Mouse (Mus musculus): ENCODE data around the gene Mospd1.

DNA sequence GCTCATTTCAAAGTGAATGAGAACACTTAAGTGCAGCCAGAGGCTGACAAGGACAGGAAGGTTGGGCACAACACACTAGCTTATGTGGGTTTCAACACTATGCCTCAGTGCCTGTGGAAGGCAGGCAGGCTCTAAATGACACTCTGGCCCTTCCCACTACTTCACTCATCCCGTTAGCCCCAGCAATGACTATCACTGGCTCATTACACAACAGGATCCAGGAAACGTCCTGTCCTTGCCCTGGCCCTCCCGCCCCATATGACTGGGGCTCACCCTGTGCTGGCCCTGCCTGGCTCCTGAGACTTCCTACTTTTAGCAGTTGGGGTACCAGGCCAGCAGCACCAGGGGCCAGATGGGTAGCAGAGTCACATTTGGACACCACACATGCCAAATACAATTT, 12.8 kb upstream of the Mospd1 start:
- no peak for TF ChIP-seq CTCF (IDR thresholded peaks at IDR 0.05; ENCODE audit: low read depth, low read length)
- no peak for TF ChIP-seq EP300 (IDR thresholded peaks at IDR 0.05; ENCODE audit: insufficient read depth, low read depth, low read length)

All from ES-Bruce4 (cell line).